Mouse (Mus musculus): Measurements from ENCODE around the gene Cpm. TPM values are rescaled to one million over a fixed set of nuclear protein-coding genes. Genes with fewer than 3 reads are reported as not detected.

Cpm gene
- total RNA-seq, 2 experiments from 2014 or later: 6.2 to 7.4 TPM

DNA sequence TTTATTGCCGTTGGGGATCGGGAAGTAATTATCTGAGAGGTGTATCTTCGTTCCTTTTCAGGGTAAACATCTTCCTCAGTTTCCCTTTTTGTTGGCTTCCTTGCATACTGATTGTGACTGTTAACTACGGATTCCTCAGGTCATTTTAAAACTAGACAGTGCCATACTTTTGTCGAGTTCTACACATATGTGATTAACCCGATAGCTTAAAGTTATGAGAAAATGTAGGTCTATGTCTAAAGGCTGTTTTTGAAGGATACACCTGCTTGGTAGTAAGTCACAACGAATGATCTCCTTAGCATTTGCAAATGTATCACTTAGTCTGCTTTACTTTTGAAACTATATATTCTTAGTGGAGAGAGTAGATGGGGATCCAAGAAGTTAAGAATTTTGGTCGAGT lies 876 bp downstream of the Cpm start:
- intact Hi-C loops (cut with DNase I; ENCODE audit: low total_unique reads): no loop called here
- DNase-seq: no peak

DNA sequence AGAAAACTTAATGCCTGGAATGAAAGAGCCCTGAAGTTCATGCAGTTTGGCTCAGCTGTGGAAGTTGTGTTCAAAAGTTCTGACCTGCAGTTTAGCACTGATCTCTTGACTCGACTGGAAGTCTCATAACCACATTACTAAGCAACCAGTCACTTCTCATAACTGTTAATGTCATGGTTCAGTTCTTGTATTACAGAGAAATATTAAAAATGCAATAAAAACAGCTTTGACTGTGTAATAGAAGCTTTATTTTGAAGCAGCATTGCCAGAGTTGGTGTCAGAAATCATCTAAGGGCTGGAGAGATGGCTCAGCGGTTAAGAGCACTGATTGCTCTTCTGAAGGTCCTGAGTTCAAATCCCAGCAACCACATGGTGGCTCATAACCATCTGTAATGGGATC lies 1.5 kb downstream of the Cpm start:
- intact Hi-C loops (cut with DNase I; ENCODE audit: low total_unique reads): no loop called here
- no peak for DNase-seq

DNA sequence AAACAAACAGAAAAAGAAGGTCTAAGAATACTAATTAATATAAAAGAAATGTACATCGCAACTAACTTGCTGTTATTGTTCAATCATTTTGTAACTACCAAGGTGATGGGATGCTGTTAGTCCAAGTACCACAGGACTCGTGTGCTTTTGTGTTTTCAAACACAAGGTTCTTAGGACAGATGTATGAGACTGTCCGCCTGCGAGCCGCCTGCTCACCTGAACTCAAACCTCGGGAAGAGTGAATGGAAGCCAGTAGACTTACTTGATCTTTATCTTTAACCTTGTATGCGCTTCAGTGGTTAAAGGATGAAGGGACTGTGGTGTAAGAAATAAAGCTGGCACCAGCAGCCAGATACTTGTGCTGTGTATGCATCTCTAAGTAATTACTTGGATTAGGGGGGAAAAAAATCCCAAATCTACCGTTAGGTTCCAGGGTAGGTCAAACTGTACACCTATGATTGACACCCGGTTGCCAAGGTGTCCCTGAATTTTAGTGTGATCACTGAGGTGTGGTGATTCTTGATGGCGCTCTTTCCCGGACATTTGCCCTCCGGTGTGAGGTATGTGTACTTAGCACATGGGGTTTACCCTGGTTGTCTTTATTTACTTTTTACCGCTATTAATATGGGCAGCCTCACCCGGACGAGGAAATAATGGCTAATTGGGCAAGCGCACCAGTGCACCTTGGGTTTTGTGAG lies 2.4 kb downstream of the Cpm start:
- no peak for DNase-seq
- intact Hi-C loops (cut with DNase I; ENCODE audit: low total_unique reads): no loop called here

DNA sequence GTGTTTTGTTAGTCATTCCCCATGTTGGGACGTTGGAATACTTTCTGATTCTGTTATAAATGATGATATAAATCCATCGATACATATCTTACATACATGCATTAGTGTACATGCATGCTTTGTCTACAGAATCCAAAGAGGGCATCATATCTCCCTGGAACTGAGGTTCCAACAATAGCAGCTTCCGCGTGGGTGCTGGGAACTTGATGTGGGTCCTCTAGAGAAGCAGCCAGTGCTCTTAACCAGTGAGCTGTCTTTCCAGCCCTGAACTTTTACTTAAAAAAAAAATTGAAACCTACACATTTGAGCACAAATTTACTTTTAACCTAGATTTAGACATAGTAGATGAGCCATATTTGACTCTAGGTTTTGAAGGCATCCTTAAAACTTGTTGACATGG lies 3.1 kb downstream of the Cpm start:
- no peak for DNase-seq
- intact Hi-C loops (cut with DNase I; ENCODE audit: low total_unique reads): no loop called here

DNA sequence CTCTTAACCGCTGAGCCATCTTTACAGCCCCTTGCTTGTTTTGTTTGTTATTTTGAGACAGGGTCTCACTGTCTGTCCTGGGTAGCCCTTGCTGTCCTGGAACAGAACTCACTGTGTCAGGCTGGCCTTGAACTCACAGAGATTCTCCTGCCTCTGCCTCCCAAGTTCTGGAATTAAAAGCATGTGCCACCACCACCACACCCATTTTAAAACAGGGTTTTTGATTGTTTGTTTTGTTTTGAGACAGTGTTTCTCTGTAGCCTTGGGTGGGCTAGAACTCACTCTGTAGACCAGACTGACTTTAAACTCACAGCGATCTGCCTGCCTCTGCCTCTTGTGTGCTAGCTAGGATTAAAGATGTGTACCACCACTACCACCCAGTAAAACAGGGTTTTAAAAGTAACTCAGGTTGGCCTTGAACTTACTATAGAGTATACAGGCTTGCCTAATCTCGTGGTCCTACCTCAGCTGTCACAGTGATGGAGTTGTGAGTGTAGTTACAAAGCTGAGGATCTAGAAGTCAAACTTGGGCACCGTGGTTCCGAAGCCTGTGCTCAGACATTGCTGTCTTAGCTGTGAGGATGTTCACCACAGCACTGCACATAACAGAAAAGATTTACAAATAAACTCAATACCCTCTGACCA lies 4.4 kb downstream of the Cpm start:
- DNase-seq: no peak
- intact Hi-C loops (cut with DNase I; ENCODE audit: low total_unique reads): no loop called here

DNA sequence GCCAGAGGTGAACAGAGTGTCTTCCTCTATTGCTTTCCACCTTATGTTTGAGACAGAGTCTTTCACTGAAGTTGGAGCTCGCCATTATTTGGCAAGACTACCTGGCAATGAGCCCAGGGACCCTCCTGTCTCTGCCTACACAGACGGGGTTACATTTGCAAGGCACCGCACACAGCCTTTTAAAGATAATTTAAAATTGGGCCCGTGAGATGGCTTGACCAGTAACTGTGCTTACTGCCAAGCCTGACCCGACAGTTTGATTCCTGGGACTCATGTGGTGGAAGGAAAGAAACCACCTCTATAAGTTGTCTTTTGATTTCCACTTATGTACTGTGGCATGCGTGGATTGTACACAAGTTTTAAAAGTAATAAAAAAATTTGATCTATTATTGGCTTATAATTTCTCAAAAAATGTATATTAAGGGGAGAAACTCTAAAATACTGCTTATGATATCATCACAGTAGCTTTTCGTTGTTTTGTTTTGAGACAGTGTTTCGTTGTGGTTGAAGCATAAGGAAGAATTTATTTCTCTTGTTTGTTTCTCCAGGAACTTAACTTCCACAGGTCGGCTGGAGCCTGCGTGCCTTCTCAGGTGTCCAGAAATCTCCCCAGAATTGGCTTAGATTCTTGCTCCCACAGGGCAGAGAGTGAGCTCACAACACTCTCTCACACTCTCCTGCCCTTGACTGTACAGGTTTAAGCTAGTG lies 5.2 kb downstream of the Cpm start:
- DNase-seq: no peak
- intact Hi-C loops (cut with DNase I; ENCODE audit: low total_unique reads): no loop called here

DNA sequence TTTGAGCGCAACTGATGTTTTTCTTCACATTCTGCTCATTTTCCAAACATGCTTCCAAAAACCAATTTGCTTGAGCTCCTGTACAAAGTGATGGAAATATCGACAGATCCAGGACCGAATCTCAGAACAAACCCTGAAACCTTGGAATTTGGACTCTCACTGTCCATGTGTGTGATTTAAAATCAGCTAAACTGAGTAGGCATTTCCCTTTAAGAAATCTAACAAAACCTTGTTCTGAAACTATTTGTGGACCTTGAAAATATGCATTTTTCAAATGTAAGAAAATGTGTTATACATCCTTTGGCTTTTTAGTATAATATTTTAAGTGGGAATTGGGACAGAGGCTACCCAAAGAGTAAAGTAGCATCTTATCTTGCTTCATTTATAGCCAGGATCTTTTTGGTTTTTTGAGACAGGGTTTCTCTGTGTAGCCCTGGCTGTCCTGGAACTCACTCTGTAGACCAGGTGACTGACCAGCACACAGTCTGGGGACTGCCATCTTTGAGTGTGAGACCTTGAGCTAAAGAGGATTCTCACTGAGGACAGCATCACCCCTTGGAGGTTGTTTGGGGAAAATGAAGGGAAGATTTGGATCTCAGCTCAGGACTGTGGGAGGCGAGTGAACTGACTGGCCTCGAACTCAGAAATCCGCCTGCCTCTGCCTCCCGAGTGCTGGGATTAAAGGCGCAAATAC lies 5.9 kb downstream of the Cpm start:
- intact Hi-C loops (cut with DNase I; ENCODE audit: low total_unique reads): no loop called here
- no peak for DNase-seq

DNA sequence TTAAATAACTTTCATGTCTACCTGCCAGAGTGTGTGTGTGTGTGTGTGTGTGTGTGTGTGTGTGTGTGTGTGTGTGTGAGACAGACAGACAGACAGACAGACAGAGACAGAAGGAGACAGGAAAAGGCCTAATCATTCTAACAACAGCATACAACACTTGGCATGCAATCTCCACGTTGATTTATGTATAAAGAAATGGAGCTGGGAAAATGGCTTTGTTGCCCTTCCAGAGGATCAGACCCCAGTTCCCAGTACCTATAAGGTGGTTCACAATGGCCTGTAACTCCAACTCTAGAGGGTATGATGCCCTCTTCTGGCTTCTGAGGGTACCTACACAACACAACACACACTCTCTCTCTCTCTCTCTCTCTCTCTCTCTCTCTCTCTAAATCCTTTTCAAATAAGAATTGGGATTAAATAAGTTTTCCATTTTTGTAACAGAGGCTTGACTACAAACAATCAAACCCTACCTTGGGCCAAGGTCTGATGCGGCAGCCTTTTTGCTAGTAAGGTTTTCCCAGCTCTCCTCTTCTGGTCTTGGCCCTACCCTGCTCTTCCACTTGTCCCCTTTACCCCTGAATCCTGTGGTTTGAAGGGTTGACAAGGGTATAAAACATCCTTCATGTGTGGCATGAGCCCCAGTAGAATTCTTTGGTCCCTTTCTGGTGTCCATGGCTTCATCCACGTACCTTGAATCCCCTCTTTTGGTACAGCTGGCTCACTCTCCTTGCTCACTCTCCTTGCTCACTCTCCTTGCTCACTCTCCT lies 6.7 kb downstream of the Cpm start:
- intact Hi-C loops (cut with DNase I; ENCODE audit: low total_unique reads): no loop called here
- no peak for DNase-seq

DNA sequence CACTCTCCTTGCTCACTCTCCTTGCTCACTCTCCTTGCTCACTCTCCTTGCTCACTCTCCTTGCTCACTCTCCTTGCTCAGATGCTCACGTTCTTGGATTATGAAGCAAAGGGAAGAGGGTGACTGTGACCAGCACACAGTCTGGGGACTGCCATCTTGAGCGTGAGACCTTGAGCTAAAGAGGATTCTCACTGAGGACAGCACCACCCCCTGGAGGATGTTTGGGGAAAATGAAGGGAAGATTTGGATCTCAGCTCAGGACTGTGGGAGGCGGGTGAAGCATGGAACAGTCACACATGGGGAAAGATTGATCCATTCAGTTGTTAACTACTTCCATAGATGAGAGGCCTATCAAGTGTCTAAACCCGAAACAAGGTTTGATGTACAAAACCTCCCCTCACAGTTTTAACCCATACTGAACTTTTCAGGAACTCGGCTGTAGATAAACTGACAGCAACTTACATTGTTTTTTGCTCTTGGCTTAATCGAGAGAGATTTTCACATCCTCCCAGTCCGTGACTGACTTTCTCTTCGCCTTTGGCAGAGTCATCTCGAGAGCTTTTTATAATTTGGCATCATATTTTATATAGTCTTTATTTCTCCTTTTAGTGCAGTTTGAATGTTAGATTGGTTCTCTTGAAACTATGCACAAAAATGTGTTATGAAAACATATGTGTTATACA lies 7.9 kb downstream of the Cpm start:
- DNase-seq: no peak
- intact Hi-C loops (cut with DNase I; ENCODE audit: low total_unique reads): no loop called here

DNA sequence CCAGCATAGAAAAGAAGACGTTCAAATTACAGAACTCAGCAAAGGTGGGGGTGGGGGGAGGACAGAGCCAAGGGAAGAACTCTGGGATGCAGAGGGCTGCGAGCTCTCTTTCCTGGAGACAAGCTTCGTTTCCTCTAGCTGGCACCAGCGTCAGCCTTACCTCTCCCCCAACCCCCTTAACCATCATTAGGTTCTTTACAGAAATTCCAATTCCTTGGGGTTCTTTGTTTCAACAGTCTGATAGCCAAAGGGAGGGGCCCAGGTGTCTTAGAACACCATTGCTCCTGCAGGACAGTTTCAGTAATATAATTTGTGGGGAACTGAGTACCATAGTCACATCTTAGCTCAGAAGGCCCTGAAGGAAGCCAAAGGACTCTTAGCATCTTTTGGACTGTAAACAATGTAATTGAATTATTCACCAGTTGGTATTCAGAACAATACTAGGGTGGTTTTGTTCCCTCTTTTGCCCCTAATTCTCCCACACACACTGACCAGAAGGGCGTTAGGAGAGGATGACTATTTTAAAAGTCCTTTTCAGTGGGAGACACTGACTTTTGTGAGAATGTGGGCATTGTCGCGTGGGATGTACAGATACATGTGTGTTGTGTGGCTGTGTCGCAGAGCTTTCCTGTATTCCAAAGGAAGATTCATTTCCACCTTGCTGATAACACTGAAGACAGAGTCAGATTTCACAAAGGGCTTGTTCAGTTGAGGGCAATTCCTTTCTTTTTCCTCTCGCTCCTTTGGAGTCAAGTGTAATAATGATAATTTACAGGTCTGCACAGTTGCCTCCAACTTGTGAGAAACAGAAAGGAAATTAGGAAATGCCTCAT lies 8.7 kb downstream of the Cpm start:
- intact Hi-C loops (cut with DNase I; ENCODE audit: low total_unique reads): no loop called here
- DNase-seq: no peak

DNA sequence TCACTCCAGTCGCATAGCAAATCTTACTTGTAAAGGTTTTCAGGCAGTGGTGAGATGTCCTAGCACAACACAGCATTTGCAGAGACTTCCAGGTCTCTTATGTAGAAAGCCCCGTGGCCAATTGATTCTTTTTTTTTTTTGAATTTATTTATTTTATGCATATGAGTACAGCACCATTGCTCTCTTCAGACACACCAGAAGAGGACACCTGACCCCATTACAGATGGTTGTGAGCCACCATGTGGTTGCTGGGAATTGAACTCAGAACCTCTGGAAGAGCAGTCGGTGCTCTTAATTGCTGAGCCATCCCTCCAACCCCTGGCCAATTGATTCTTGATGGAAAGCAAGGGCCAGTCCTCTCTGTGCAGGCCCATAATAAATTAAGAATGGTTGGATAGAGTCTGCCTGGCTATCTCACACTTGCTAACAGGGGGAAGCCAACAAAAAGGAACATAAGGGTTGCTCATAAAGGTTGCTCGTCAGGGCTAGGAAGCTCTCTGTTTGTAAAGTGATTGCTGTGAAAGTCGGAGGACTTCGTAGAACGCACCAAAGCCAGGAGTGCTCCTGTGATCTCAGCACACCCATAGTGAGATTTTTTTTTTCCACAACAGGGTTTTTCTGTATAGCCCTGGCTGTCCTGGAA lies 9.4 kb downstream of the Cpm start:
- intact Hi-C loops (cut with DNase I; ENCODE audit: low total_unique reads): no loop called here
- DNase-seq: no peak

DNA sequence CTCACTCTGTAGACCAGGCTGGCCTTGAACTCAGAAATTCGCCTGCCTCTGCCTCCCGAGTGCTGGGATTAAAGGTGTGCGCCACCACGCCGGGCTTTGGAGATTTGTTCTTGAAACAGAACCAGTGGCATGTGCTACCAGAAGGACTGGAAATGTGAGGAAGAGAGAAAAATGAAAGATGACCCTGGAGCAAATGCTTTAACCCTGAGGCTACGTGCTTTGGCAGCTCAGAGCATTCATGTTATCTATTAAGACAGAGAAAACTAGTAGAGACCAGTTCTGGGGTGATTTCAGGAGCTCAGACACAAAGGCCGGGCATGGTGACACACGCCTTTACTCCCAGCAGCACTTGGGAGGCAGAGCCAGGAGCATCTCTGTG lies 9.9 kb downstream of the Cpm start:
- DNase-seq: no peak
- intact Hi-C loops (cut with DNase I; ENCODE audit: low total_unique reads): no loop called here

DNA sequence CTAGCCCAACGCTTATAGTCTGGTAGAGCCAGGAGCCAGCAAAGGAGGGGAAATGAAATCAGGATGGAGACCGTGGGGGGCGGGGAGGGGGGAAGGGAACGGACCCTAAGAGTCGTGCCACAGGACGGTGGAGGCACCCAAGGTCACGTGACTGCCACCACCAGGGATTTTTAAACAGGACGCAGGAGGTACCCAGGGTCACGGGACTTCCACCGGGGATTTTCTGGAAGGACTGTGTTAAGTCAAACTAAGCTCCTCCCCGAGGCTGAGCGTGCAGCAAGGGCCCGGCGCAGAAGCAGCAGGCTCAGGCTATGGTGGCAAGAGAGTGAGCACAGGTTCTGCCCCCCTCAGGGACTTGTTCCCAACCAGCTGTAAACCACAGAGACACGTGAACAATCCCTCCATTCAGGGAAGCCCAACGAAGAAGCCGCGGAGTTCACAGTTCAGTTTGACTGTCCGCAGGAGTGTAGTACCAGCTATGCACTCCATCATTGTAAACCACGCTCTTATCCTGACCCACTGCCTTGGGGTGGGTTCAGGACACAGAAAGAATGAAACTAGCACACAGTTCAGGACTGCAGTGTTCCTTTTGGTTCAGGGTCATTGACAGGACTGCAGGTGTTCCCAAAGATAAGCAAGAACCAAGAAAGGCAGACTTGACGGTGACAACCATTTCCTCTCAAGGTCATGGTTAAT lies 10.7 kb downstream of the Cpm start:
- intact Hi-C loops (cut with DNase I; ENCODE audit: low total_unique reads): no loop called here
- DNase-seq: no peak

DNA sequence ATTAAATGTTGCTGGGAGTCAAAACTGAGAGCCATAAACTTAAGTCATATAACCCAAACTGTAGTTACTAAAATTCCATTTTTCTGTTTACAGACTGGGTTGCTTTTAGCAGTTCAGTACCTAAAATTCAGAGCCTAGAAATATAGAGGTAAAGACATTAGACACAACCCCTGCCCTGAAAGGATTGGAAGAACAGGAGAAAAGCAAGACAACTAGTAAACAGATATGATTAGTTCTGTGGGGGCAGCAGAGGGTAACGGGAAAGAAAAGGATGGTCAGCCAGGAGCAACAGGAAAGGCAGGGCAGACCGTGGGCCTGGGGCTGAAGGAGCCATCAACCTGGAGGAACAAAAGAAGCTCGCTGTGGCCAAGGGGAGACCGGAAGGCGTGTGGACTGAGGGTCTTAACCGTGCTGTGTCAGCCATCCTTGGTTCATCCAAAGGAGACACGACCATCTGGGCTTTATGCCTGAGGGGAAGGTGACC lies 11.3 kb downstream of the Cpm start:
- intact Hi-C loops (cut with DNase I; ENCODE audit: low total_unique reads): no loop called here
- DNase-seq: no peak

DNA sequence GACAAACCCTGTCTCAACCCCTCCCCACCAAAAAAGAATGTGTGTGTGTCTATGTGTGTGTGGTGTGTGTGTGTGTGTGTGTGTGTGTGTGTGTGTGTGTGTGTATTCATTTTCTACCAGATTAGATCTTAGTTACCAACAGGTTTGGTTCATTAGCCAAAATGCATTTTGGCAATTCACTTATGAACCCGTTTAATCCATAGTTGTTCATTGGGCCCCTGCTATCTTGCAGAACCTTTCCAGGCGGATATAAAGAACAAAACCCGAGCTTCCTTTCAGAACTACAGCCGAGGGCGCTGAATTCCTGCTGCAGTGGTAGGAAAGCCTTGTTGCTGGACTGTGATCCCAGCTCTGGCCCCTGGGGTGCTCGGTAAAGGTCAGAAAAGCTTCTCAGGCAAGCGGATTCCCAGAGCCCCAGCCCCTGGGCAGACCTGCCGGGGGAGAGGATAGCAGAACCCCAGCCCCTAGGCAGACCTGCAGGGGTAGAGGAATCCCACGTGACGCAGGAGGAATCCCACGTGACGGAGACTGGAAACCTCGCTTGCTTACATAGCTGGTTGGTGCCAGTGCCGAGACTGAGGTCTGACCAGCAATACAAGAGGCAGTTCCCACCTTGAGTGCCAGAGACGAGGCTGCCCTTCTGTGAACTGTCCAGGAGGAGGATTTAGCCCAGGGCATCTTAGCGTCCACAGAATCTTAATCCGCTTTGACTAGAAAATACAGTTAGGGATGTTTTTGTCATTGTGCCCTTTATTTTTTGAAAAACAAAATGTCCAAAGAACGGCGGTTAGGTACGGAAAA lies 12.3 kb downstream of the Cpm start:
- no peak for DNase-seq

DNA sequence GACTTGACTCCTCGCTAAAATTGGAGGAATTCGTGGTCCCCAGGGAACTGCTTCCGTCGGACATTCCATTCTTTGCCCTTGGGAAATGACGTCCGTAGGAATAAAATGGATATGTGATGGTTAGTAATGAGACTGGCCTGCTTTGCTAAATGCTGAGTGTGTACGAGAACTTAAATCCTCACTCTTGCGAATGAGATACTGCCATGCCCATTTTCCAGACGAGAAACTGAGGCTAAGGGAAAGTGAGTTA lies 12.8 kb downstream of the Cpm start:
- intact Hi-C loops (cut with DNase I; ENCODE audit: low total_unique reads): no loop called here
- no peak for DNase-seq

More for the DNA sequence above, 12.3 kb downstream of the Cpm start:
- intact Hi-C loops (cut with DNase I; ENCODE audit: low total_unique reads): no loop called here

Measured in gastrocnemius, postnatal 14 days (tissue).